Mouse (Mus musculus): ENCODE data around the gene Fcrl5.
"Not testable (repeated sequence)": the region's sequence is repeated elsewhere in the genome, so short reads cannot be mapped to it uniquely, and the experiment has no call there.

Gene Fcrl5

DNA sequence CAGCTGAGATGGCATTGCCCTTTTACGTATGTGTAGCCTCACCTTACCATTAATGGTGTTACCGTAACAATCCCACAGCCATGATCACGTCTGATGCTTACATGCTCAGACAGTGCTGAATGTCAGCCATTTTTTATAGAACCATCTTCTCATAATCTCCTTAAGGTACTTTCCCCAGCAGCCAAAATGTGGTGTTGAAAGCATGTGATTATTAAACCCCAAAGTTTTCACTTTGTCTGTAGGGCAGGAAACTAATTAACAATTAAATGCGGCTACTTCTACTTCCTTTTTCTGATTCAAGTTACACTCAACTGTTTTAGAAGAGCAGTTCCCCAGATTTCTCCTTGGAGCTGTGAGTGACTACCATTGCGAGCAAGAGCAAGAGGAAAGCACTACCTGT lies at the start of gene Fcrl5:
Gene Fcrl5 (plus strand): TSS at position 295 of the 400 bp plus-strand sequence.
- no peak for DNase-seq (ENCODE audit: extremely low read depth, low read depth, low spot score)

GRCm38 (mm10) chr3:87390935-87391334 lies 44.6 kb upstream of the Fcrl5 start:
- DNase-seq (ENCODE audit: extremely low read depth, low read depth, low spot score) = no peak

- no peak for DNase-seq (ENCODE audit: extremely low read depth, low read depth, low spot score)
Observed at GRCm38 (mm10) chr3:87398809-87399208, 36.8 kb upstream of the Fcrl5 start.

DNA sequence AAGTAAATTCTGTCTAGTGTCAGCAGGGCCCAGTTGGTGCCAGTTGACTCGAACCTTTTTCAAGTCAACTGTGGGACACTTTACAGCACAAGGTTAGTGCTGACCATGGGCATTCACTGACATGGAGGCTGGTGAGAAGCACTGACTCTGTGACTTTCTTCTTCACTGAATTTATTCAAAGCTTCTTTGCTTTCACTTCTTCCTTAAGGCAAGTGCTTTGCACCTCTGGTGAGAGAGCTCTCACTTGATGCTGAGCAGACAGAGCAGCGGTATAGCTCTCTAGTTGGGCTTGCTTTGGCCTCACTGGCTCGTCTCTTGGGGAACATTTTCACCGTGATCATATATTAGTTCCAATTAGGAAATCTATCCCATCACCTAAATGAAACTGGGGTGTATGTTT lies 35.7 kb upstream of the Fcrl5 start:
- no peak for DNase-seq (ENCODE audit: extremely low read depth, low read depth, low spot score)

DNA sequence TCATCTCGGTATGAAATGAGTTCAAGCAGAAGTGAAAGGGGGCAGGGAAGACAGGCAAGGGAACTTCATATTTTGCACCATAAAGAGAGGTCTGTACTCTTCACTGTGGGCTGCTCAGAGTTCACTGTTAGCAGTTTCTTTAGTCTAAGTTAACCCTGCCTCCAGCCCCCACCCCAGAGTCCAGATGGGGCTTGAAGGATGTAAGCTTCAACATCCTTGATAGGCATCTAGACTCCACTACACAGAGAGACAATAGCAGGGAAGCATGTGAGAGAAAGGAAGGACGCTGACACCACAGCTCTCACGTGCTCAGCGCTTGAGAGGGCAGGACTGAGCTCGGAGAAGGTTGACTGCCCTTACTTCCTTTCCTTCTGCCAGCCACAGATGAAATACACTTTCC lies 34.3 kb upstream of the Fcrl5 start:
- DNase-seq (ENCODE audit: extremely low read depth, low read depth, low spot score) = no peak

- no peak for DNase-seq (ENCODE audit: extremely low read depth, low read depth, low spot score)
Observed at GRCm38 (mm10) chr3:87408171-87408570, 27.4 kb upstream of the Fcrl5 start.

- no peak for DNase-seq (ENCODE audit: extremely low read depth, low read depth, low spot score)
Observed at GRCm38 (mm10) chr3:87409196-87409935, 26.2 kb upstream of the Fcrl5 start.

GRCm38 (mm10) chr3:87410605-87411004 lies 25.0 kb upstream of the Fcrl5 start:
- no peak for DNase-seq (ENCODE audit: extremely low read depth, low read depth, low spot score)

GRCm38 (mm10) chr3:87411150-87411549 lies 24.4 kb upstream of the Fcrl5 start:
- no peak for DNase-seq (ENCODE audit: extremely low read depth, low read depth, low spot score)

DNA sequence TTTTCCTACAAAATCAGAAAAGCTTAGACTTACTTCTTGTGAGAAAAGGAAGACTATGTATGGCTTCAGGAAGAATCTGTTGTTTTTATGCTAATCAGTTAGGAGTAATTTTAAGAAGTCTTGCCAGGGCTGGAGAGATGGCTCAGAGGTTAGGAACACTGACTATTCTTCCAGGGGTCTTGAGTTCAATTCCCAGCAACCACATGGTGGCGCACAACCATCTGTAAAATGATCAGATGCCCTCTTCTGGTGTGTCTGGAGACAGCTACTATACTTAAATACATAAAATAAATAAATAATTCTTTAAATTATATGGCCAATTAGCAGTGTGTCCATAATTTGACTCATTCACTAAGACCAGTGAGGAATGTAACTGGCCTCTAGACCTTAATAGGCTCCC lies 14.9 kb upstream of the Fcrl5 start:
- no peak for DNase-seq (ENCODE audit: extremely low read depth, low read depth, low spot score)

DNA sequence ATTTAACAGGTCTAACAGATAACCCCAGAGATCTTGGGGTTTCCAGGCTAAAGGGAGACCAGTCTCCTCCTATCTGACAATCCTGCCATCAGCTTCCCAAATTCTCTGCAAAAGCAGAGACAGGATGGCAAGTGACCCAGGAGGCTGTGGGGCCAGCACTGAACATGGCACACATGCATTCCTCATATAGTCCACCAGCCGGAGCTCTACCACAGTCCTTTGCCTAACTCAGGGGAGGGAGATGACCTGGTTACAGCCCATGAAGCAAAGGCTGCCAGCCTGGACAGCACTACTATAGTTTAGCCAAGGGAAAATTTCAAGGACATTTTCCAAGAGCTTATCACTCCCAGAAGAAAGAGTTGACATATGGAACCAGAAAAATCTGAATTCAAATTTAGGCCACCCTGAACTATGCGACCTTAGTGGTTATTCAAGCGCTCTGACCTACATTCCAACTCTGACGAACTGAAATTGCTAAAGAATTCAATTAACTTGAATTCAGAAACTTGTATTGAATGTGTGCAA lies 13.1 kb upstream of the Fcrl5 start:
- no peak for DNase-seq (ENCODE audit: extremely low read depth, low read depth, low spot score)

DNA sequence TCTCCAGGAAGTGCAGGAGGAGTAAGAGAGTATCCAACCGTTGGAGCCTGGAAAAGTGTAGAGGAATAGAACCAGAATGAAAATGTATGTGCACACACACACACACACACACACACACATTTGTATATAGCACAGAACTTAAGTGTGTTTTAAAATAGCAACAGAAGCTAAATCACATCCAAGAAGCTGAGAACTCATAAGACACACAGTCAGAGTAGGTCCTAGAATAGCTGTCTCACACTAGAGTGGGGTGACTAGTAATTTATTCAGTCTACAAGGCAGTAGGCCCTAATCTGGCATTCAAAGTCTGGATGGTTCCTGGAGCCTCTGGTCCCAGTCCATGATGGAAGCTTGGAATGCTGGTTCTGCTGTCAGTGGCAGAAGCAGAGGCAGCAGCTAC lies 5.0 kb downstream of the Fcrl5 start:
- DNase-seq (ENCODE audit: extremely low read depth, low read depth, low spot score) = no peak

DNA sequence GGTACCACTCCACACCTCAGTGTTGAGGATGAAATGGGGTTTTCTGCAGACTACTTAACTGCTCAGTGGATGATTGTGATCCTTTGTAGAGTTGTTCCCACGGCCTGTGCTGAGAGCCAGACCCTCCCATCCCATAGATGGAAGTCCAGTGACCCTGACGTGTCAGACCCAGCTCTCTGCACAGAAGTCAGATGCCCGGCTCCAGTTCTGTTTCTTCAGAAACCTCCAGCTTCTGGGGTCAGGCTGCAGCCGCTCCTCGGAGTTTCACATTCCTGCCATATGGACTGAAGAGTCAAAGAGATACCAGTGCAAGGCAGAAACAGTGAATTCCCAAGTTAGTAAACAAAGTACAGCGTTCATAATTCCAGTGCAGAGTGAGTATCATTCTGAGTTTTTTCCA lies 8.4 kb downstream of the Fcrl5 start:
- DNase-seq (ENCODE audit: extremely low read depth, low read depth, low spot score) = no peak

GRCm38 (mm10) chr3:87465454-87465853 lies 29.9 kb downstream of the Fcrl5 start:
- DNase-seq (ENCODE audit: extremely low read depth, low read depth, low spot score) = no peak

GRCm38 (mm10) chr3:87467011-87467410 lies 31.4 kb downstream of the Fcrl5 start:
- DNase-seq (ENCODE audit: extremely low read depth, low read depth, low spot score) = no peak

GRCm38 (mm10) chr3:87467416-87467815 lies 31.8 kb downstream of the Fcrl5 start:
- DNase-seq (ENCODE audit: extremely low read depth, low read depth, low spot score) = no peak

DNA sequence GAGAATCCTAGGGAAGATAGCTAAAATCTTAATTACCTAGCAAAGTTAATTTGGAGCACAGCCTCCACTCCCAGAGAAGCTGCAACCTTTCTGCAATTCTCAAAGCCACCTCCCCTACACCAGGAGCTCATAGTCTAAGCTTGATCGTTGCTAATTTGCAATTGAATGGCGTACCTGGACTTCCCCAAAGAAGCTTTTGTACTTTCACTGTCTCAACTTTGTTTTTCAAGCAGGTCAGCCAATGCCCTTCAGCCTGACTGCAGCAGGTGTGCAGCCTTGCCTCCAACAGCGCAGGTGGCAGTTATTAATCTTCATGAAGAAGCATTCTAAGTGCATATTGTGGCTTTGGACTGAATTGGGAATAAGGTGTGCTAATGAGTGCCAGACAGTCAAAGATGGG lies 42.4 kb downstream of the Fcrl5 start:
- DNase-seq (ENCODE audit: extremely low read depth, low read depth, low spot score) = not testable (repeated sequence)

- not testable (repeated sequence) for DNase-seq (ENCODE audit: extremely low read depth, low read depth, low spot score)
Observed at GRCm38 (mm10) chr3:87478596-87478995, 43.0 kb downstream of the Fcrl5 start.

- DNase-seq (ENCODE audit: extremely low read depth, low read depth, low spot score) = not testable (repeated sequence)
Observed at GRCm38 (mm10) chr3:87479230-87479629, 43.7 kb downstream of the Fcrl5 start.

GRCm38 (mm10) chr3:87487392-87487791 lies 51.8 kb downstream of the Fcrl5 start:
- no peak for DNase-seq (ENCODE audit: extremely low read depth, low read depth, low spot score)

- no peak for DNase-seq (ENCODE audit: extremely low read depth, low read depth, low spot score)
Observed at GRCm38 (mm10) chr3:87487911-87488310, 52.3 kb downstream of the Fcrl5 start.

GRCm38 (mm10) chr3:87498266-87498665 lies 62.7 kb downstream of the Fcrl5 start:
- DNase-seq (ENCODE audit: extremely low read depth, low read depth, low spot score) = no peak

GRCm38 (mm10) chr3:87499072-87499471 lies 63.5 kb downstream of the Fcrl5 start:
- DNase-seq (ENCODE audit: extremely low read depth, low read depth, low spot score) = no peak
